Mouse (Mus musculus) limb, embryonic 13.5 days (tissue): Measurements from ENCODE around the gene Nfib. TPM values are rescaled to one million over a fixed set of nuclear protein-coding genes. Genes with fewer than 3 reads are reported as not detected.

Experiments
- ATAC-seq: fragments of 200-750 bp; cut with Nextera tagmentation; 2 replicates; pipeline ENCODE4 v1.8.0; 2017; ENCODE audit warnings: low read depth, moderate number of reproducible peaks, moderate TSS enrichment; ENCODE audit not compliant: low FRiP score
- H3K27ac ChIP-seq: fragments of 300-500 bp; sonication (generic); 2 replicates; pipeline ENCODE4 v1.5.1; 2015; ENCODE audit warnings: inconsistent platforms, mild to moderate bottlenecking, moderate library complexity
- H3K27me3 ChIP-seq: fragments of 300-500 bp; sonication (generic); 2 replicates; pipeline ENCODE4 v1.6.1; 2015; ENCODE audit warnings: mild to moderate bottlenecking, inconsistent platforms
- H3K36me3 ChIP-seq: fragments of 300-500 bp; sonication (generic); 2 replicates; pipeline ENCODE4 v1.6.1; 2015; ENCODE audit warnings: inconsistent platforms, mild to moderate bottlenecking, moderate library complexity
- H3K4me1 ChIP-seq: fragments of 300-500 bp; sonication (generic); 2 replicates; pipeline ENCODE4 v1.6.1; 2015; ENCODE audit warnings: inconsistent platforms
- H3K4me2 ChIP-seq: fragments of 300-500 bp; sonication (generic); replicated peaks from 2 replicates; pipeline ENCODE4 v1.6.1; 2015; ENCODE audit warnings: inconsistent platforms, mild to moderate bottlenecking, moderate library complexity
- H3K4me3 ChIP-seq: fragments of 300-500 bp; sonication (generic); 2 replicates; pipeline ENCODE4 v1.5.1; 2015; ENCODE audit warnings: moderate library complexity, mild to moderate bottlenecking, inconsistent platforms
- H3K9ac ChIP-seq: fragments of 300-500 bp; sonication (generic); 2 replicates; pipeline ENCODE4 v1.6.1; 2015; ENCODE audit warnings: mild to moderate bottlenecking, inconsistent platforms
- H3K9me3 ChIP-seq: fragments of 300-500 bp; sonication (generic); 2 replicates; pipeline ENCODE4 v1.6.1; 2016; ENCODE audit warnings: inconsistent platforms
- WGBS: fragments of 180-500 bp; shearing (Covaris S2); methylation state at CpG from one replicate; pipeline ENCODE4 v1.1.7; 2015; 5-methylcytosine and 5-hydroxymethylcytosine counted together
- polyA plus RNA-seq: library from polyadenylated mRNA; unstranded; fragments of >200 nt; fragmentation: Nextera tagmentation; extraction: Ambion mirVana; gene quantifications from 2 replicates; pipeline ENCODE4 v1.2.1, GENCODE M21; 2015

The Nfib gene
- polyA plus RNA-seq, 1 experiment from 2014 or later = 121 TPM

DNA sequence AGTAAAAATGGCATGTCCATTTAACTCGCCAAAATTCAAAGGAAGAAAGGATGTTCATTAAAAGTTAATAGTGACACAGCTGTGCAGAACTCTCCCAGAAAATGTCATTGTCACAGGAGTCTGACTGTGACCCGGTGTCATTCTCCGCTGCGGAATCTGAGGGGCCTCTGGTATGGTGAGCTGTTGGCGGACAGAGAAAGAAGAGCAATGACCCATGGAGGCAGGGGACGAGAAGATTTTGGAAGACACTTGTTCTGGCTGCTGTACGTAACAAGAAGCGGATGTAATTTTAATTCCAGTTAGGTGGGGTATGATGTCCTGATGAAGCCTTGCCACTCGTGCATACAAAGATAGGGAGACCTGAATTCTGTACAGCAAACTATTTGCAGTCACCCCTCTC lies 120.0 kb downstream of the Nfib start:
- Histone ChIP-seq H3K9ac (no peak overlapping the region), H3K4me3 (no peak overlapping the region), H3K4me2 (no peak overlapping the region), H3K9me3 (no peaks in the 10 kb centered on the region), H3K27me3 (no peaks in the 10 kb centered on the region), H3K36me3 (no peaks in the 10 kb centered on the region), H3K4me1 (0 out of 2 replicates have a peak, but pooled peaks cover 9% of the 10 kb centered on the region), H3K27ac (no peak overlapping the region)
- 86% methylated on average over 9 of the region's 9 CpGs for WGBS
- no peak for ATAC-seq

DNA sequence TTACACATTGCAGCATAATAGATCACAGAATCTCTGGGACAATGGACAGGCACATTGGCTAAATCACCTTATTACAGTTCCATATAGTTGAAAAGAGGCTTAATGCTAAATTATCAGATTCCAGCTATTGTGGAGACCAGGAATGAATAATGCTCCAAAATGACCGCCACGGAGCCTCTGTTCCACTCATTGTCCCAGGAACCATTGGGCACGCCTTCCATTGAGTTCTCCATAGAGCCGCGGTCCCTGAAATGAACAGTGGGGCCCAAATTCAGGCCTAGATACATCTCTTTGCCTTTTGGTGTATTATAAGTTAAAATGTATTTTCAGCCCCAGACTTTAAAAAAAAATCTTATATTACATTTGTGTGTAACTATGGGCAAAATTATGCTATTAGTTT lies 120.5 kb downstream of the Nfib start:
- H3K9me3 ChIP-seq = no peaks in the 10 kb centered on the region
- 0 out of 2 replicates have a peak, but pooled peaks cover 9% of the 10 kb centered on the region for H3K4me1 ChIP-seq
- no peak overlapping the region for H3K9ac ChIP-seq
- H3K36me3 ChIP-seq = no peaks in the 10 kb centered on the region
- H3K27me3 ChIP-seq = no peaks in the 10 kb centered on the region
- WGBS = 94% methylated on average over 5 of the region's 5 CpGs
- H3K4me2 ChIP-seq = no peak overlapping the region
- no peak overlapping the region for H3K27ac ChIP-seq
- ATAC-seq = no peak
- H3K4me3 ChIP-seq = no peak overlapping the region

DNA sequence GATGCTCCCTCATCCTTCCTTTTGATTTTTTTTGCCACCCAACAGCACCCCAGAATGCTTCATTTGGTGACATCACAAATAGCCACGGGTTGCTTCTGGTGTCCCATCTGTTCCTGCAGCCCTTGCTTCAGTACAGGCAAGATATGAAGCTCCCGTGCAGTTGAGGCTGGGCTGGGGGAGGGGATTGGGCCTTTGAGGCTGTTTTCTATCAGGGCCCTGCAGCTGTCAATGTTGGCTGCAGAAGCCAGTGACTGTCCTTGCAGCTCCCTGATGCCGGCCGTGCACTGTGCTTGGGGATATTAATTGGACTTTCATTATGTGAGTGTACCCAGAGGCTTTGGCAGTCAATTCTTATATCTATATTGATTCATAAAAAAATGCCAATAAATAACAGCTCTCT lies 121.0 kb downstream of the Nfib start:
- 28% methylated on average over 4 of the region's 4 CpGs for WGBS
- Histone ChIP-seq H3K4me2 (no peak overlapping the region), H3K36me3 (no peaks in the 10 kb centered on the region), H3K27me3 (no peaks in the 10 kb centered on the region), H3K4me1 (0 out of 2 replicates have a peak, but pooled peaks cover 6% of the 10 kb centered on the region), H3K4me3 (no peak overlapping the region), H3K9ac (no peak overlapping the region), H3K9me3 (no peaks in the 10 kb centered on the region), H3K27ac (no peak overlapping the region)
- no peak for ATAC-seq

DNA sequence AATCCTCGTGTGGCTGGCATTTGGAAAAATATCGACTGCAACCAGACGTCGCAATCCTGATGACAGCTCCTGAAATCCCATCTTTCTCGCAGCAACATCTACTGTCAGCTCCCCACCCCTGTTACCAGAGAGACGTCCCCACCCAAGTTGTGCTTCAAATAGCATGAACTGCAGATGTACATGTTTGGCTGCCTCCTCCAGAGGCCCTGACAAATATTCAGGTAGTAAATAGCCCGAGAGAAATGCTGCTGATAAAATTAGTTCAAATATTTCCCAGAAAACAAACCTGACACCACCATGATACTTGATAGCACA lies 132.3 kb downstream of the Nfib start:
- no peak overlapping the region for H3K4me2 ChIP-seq
- H3K4me3 ChIP-seq = no peak overlapping the region
- no peak for ATAC-seq
- H3K4me1 ChIP-seq = 0 out of 2 replicates have a peak, but pooled peaks cover 7% of the 10 kb centered on the region
- WGBS = 61% methylated on average over 7 of the region's 7 CpGs
- H3K9ac ChIP-seq = no peak overlapping the region
- H3K27ac ChIP-seq = no peak overlapping the region
- peaks cover 4% of the 10 kb centered on the region; the same call in 1 of the 2 replicates for H3K9me3 ChIP-seq
- no peaks in the 10 kb centered on the region for H3K27me3 ChIP-seq
- no peaks in the 10 kb centered on the region for H3K36me3 ChIP-seq

DNA sequence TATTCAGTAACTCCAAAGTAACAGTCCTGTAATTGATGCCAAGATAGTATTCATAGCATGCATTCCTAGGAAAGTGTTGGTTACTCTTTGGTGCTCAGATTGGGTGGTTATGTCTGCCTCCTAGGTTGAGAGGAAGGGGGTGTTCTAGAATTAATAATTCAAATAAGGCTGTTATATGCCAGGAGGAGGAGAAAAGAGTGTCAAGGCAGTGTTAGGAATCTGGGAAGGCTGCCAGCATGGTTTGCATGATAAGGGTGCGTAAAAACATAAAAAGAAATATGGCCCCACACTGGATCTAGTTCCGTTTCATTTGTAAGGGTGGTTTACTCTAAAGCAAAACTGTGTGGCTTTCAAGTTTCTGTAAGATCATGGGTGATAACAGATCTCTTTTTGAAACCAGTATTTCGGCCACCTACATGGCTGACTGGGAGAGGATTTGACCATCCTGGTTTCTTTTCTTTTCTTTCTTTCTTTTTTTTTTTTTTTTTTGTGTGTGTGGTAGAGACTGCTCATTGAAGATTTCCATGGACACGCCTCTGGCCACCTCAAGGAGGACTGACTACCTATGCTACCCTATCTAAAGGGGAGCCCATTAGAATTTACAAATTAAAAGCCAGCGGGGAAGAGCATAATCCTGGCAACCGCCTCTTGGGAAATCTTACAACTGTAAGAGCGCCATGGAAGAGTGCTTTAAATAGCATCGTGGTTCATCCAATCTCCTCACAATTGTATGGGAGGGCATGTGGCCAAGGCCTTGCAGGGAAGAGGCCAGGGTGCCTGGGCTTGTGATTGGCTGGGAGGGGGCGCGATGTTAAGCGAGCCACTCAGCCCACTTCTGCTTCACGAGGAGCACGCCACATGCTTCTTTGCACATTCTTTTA lies 132.9 kb downstream of the Nfib start:
- 0 out of 2 replicates have a peak overlapping the region, but pooled peaks have one; percentile 16 for H3K27ac ChIP-seq
- ATAC-seq = no peak

DNA sequence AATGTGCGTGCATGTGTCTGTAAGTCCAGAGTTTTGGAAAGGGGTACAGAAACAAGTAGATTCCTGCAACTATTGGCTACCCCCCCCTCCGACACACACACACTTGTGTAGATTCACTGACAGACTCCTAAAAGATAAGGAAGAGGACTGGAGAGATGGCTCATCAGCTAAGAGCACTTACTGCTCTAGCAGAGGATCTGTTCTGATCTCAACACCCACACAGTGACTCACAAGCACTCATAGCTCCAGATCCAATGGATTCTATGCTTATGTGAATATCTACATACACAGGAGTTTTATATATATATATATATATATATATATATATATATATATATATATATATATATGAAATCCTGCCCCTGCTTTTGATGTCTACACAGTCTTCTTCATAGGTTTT lies 146.7 kb downstream of the Nfib start:
- Histone ChIP-seq H3K9me3 (no peaks in the 10 kb centered on the region), H3K27ac (no peak overlapping the region), H3K4me2 (no peak overlapping the region), H3K36me3 (no peaks in the 10 kb centered on the region), H3K27me3 (no peaks in the 10 kb centered on the region), H3K4me3 (no peak overlapping the region), H3K4me1 (peaks cover 30% of the 10 kb centered on the region), H3K9ac (no peak overlapping the region)
- no peak for ATAC-seq
- WGBS = 95% methylated on average over 2 of the region's 2 CpGs

More for the DNA sequence above, 132.9 kb downstream of the Nfib start:
- Histone ChIP-seq H3K9me3 (peaks cover 2% of the 10 kb centered on the region; the same call in 1 of the 2 replicates), H3K4me3 (no peak overlapping the region), H3K9ac (no peak overlapping the region), H3K4me1 (0 out of 2 replicates have a peak, but pooled peaks cover 7% of the 10 kb centered on the region), H3K36me3 (no peaks in the 10 kb centered on the region), H3K4me2 (no peak overlapping the region), H3K27me3 (no peaks in the 10 kb centered on the region)
- WGBS = 73% methylated on average over 13 of the region's 13 CpGs

DNA sequence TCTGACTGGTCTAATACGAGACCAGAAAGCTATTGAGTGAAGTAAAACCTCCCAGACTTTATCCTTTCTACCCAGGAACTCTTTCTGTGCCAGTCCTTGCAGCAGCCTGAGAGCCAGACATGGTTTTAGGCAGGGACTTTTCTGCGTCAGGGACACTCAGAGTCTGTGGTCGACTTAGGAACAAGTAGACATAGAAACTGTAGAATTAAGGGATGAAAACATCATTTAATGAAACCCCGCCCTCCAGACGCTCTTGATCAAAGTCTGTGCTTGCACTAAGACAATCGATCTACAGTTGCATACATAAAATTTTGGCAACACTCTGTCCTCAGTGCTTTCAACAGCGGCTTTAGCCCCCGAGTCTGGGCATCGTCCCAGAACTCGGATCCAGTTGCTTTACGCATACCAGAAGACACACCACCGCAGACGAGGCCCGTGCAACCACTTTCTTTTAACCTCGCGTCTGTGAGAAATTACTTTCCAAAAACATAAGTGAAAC lies 149.8 kb downstream of the Nfib start:
- peak; percentile 85 for ATAC-seq
- H3K27me3 ChIP-seq = no peaks in the 10 kb centered on the region
- H3K4me2 ChIP-seq = peak overlapping the region; percentile 49
- no peak overlapping the region for H3K9ac ChIP-seq
- peak overlapping the region; percentile 67 for H3K27ac ChIP-seq
- H3K4me1 ChIP-seq = peaks cover 31% of the 10 kb centered on the region
- WGBS = 30% methylated on average over 16 of the region's 16 CpGs
- no peak overlapping the region for H3K4me3 ChIP-seq
- no peaks in the 10 kb centered on the region for H3K9me3 ChIP-seq
- H3K36me3 ChIP-seq = no peaks in the 10 kb centered on the region

DNA sequence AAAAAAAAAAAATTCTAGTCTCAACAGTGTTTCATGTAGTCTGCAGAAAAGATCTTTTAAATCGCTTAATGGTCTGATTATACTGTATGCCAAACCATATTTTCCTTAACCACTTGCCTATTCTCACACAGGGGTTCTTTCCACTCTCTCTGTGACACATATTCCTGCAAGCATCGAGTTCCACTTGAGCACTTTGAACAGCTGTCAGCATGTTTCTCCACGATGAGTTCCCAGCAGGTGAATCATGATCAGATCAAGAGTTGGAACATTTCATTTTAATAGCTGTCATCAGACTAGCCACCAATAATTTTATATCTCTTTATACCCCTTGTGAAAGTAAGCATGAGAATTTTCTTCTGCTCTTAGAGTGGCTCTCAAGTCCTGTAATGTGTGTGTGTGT lies 151.9 kb downstream of the Nfib start:
- Histone ChIP-seq H3K4me3 (no peak overlapping the region), H3K27ac (no peak overlapping the region), H3K4me2 (no peak overlapping the region), H3K27me3 (no peaks in the 10 kb centered on the region), H3K9ac (no peak overlapping the region), H3K9me3 (no peaks in the 10 kb centered on the region), H3K4me1 (peaks cover 31% of the 10 kb centered on the region), H3K36me3 (no peaks in the 10 kb centered on the region)
- ATAC-seq = no peak
- 78% methylated on average over 3 of the region's 3 CpGs for WGBS

DNA sequence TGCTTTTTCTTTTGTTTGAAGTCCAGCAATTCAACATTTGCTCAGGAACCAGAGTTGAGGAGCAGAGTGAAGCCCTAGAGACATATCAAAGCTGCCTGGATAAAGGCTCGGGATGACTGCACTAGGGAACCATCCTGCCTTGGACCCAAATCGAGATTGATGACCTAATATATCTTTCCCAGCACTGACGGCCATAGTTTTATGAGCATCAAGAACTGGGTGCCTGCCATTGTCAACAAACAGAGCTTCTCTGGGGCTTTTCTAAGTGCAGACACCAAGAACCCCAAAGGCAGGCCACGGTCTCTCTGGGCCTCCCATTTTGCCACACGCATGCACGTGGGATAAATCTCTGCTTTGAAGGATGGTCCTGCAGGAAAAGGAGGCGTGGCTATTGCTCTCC lies 153.3 kb downstream of the Nfib start:
- no peak for ATAC-seq
- 49% methylated on average over 7 of the region's 7 CpGs for WGBS

DNA sequence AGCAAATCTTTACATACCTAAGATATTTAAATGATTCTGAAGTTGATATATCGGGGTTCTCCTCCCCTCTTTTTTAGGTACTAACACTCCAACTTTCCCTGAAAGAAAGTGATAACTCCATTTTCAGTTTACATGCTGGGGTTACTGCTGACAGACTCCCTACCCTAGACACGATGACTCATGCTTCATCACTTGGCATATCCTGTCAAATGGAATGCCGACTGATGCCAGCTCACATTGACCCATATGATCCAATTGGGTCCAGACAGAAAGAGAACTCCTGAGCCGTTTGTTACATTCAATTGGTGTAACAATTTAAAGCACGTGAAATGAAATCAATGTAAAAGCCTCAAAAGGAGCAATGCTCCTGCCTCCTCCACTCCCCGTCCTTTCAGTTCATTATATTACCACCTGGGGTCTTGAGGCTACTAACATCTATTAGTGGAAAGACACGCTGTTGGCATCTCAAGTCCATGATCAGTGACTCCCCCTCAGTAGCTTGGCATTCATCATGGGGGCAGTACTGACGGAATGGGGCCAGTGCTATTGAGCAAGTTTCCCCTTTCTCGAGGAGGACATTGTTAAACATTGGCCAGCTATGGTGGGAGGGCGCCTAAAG lies 155.7 kb downstream of the Nfib start:
- H3K36me3 ChIP-seq = no peaks in the 10 kb centered on the region
- peaks cover 9% of the 10 kb centered on the region for H3K4me1 ChIP-seq
- WGBS = 88% methylated on average over 10 of the region's 10 CpGs
- no peak for ATAC-seq
- H3K4me2 ChIP-seq = no peak overlapping the region
- no peak overlapping the region for H3K9ac ChIP-seq
- no peaks in the 10 kb centered on the region for H3K9me3 ChIP-seq
- H3K27ac ChIP-seq = no peak overlapping the region
- H3K4me3 ChIP-seq = no peak overlapping the region
- no peaks in the 10 kb centered on the region for H3K27me3 ChIP-seq

More for the DNA sequence above, 153.3 kb downstream of the Nfib start:
- Histone ChIP-seq H3K27ac (no peak overlapping the region), H3K4me1 (peaks cover 31% of the 10 kb centered on the region), H3K4me3 (no peak overlapping the region), H3K36me3 (no peaks in the 10 kb centered on the region), H3K4me2 (no peak overlapping the region), H3K9me3 (no peaks in the 10 kb centered on the region), H3K27me3 (no peaks in the 10 kb centered on the region), H3K9ac (no peak overlapping the region)

DNA sequence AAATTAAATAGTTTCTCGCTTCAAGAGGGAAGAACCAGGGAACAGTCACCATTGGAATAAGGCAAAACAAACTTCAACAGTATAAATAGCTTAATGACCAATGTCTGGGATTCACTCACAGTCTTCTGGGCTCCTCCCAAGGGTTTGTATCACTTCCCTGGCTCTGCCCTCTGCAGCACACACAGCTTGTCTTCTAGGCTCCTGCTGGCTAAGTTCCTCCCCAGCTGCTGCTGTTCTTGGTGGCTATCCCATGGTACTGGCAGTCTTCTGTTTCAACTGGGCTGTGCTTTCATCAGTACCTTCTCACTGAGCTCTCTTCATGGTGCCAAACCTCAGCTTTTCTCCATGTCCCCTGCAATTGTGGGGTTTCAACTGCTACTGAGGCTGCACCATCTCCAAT lies 157.3 kb downstream of the Nfib start:
- H3K27ac ChIP-seq = no peak overlapping the region
- 71% methylated on average over 1 of the region's 1 CpGs for WGBS
- no peak for ATAC-seq
- H3K27me3 ChIP-seq = no peaks in the 10 kb centered on the region
- peaks cover 7% of the 10 kb centered on the region; the same call in 1 of the 2 replicates for H3K4me1 ChIP-seq
- no peaks in the 10 kb centered on the region for H3K36me3 ChIP-seq
- H3K9ac ChIP-seq = no peak overlapping the region
- H3K4me2 ChIP-seq = no peak overlapping the region
- H3K9me3 ChIP-seq = no peaks in the 10 kb centered on the region
- no peak overlapping the region for H3K4me3 ChIP-seq

DNA sequence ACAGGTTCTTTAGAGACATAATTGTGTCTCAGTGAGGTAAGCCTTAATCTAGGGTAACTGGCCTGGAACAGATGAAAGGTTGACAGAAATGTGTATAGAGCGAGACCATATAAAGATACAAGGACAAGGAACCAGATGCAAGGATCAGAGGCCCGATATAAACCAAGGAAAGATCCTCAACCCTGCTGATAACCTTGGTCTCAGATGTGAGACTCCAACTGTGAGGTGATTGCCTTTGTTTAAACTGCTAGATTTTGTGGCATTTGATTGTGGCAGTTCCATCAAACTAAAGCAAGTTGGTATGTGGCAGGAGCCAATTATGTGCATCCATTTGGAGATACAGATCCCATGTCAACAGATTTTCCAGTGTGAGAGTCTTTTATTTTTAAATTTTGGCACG lies 161.6 kb downstream of the Nfib start:
- 0 out of 2 replicates have a peak, but pooled peaks cover 3% of the 10 kb centered on the region for H3K27me3 ChIP-seq
- no peak overlapping the region for H3K4me2 ChIP-seq
- H3K9ac ChIP-seq = no peak overlapping the region
- WGBS = 78% methylated on average over 3 of the region's 3 CpGs
- H3K4me1 ChIP-seq = peaks cover 32% of the 10 kb centered on the region
- ATAC-seq = no peak
- H3K36me3 ChIP-seq = no peaks in the 10 kb centered on the region
- H3K9me3 ChIP-seq = no peaks in the 10 kb centered on the region
- H3K27ac ChIP-seq = no peak overlapping the region
- no peak overlapping the region for H3K4me3 ChIP-seq
